Mouse (Mus musculus) kidney, embryonic 16.5 days (tissue): ENCODE data around the gene Rnf222. TPM values are rescaled to one million over a fixed set of nuclear protein-coding genes. Genes with fewer than 3 reads are reported as not detected.

Experiments used
- ATAC-seq: fragments of 200-750 bp; cut with Nextera tagmentation; 2 replicates; pipeline ENCODE4 v1.8.0; 2017; ENCODE audit warnings: moderate TSS enrichment; ENCODE audit not compliant: low FRiP score, low TSS enrichment
- H3K27ac ChIP-seq: fragments of 300-500 bp; sonication (generic); 2 replicates; pipeline ENCODE4 v1.5.1; 2014; ENCODE audit warnings: low read length
- H3K27me3 ChIP-seq: fragments of 300-500 bp; sonication (generic); 2 replicates; pipeline ENCODE4 v1.6.1; 2014; ENCODE audit warnings: low read length, control low read depth, mixed read lengths; ENCODE audit not compliant: insufficient read depth
- H3K36me3 ChIP-seq: fragments of 300-500 bp; sonication (generic); 2 replicates; pipeline ENCODE4 v1.6.1; 2014; ENCODE audit warnings: low read length, control low read depth, mixed read lengths; ENCODE audit not compliant: insufficient read depth
- H3K4me1 ChIP-seq: fragments of 300-500 bp; sonication (generic); 2 replicates; pipeline ENCODE4 v1.6.1; 2014; ENCODE audit warnings: low read length, control low read depth, mixed read lengths; ENCODE audit not compliant: insufficient read depth
- H3K4me2 ChIP-seq: fragments of 300-500 bp; sonication (generic); replicated peaks from 2 replicates; pipeline ENCODE4 v1.6.1; 2014; ENCODE audit warnings: low read depth, low read length
- H3K4me3 ChIP-seq: fragments of 300-500 bp; sonication (generic); 2 replicates; pipeline ENCODE4 v1.5.1; 2014; ENCODE audit warnings: mild to moderate bottlenecking, low read length
- H3K9ac ChIP-seq: fragments of 300-500 bp; sonication (generic); replicated peaks from 2 replicates; pipeline ENCODE4 v1.6.1; 2014; ENCODE audit warnings: low read length
- H3K9me3 ChIP-seq: fragments of 300-500 bp; sonication (generic); 2 replicates; pipeline ENCODE4 v1.6.1; 2016; ENCODE audit warnings: low read length, control low read depth
- WGBS: fragments of 180-500 bp; shearing (Covaris S2); extraction: QIAGEN DNeasy Blood & Tissue Kit; methylation state at CpG from one replicate; pipeline ENCODE4 v1.1.7; 2014; 5-methylcytosine and 5-hydroxymethylcytosine counted together
- polyA plus RNA-seq: library from polyadenylated mRNA; unstranded; fragments of >200 nt; fragmentation: Nextera tagmentation; extraction: Ambion mirVana; gene quantifications from 2 replicates; pipeline ENCODE4 v1.2.1, GENCODE M21; 2015

Rnf222 gene
- polyA plus RNA-seq, 1 experiment from 2014 or later = 0.17 TPM

- ATAC-seq = no peak
- H3K9ac ChIP-seq = no peak overlapping the region
- no peak overlapping the region for H3K4me2 ChIP-seq
- H3K4me3 ChIP-seq = no peak overlapping the region
- WGBS = 76% methylated on average over 8 of the region's 8 CpGs
- H3K9me3 ChIP-seq = no peaks in the 10 kb centered on the region
- no peaks in the 10 kb centered on the region for H3K36me3 ChIP-seq
- peaks cover 6% of the 10 kb centered on the region for H3K4me1 ChIP-seq
- no peaks in the 10 kb centered on the region for H3K27me3 ChIP-seq
- no peak overlapping the region for H3K27ac ChIP-seq
Observed at GRCm38 (mm10) chr11:68859943-68860593, 28.3 kb upstream of the Rnf222 start.

- Histone ChIP-seq H3K27ac (no peak overlapping the region), H3K4me1 (peaks cover 11% of the 10 kb centered on the region), H3K27me3 (no peaks in the 10 kb centered on the region), H3K4me3 (no peak overlapping the region), H3K36me3 (no peaks in the 10 kb centered on the region), H3K9ac (no peak overlapping the region), H3K4me2 (no peak overlapping the region), H3K9me3 (no peaks in the 10 kb centered on the region)
- ATAC-seq = no peak
- 73% methylated on average over 2 of the region's 2 CpGs for WGBS
Observed at GRCm38 (mm10) chr11:68862260-68862659, 26.1 kb upstream of the Rnf222 start.

GRCm38 (mm10) chr11:68863631-68864091 is 24.7 kb upstream of the Rnf222 start:
- Histone ChIP-seq H3K4me1 (peaks cover 11% of the 10 kb centered on the region), H3K36me3 (no peaks in the 10 kb centered on the region), H3K9ac (no peak overlapping the region), H3K27me3 (no peaks in the 10 kb centered on the region), H3K9me3 (no peaks in the 10 kb centered on the region), H3K4me3 (no peak overlapping the region), H3K27ac (peak overlapping the region; percentile 53), H3K4me2 (no peak overlapping the region)
- WGBS = 59% methylated on average over 4 of the region's 4 CpGs
- ATAC-seq = no peak

- no peak overlapping the region for H3K4me3 ChIP-seq
- 38% methylated on average over 9 of the region's 9 CpGs for WGBS
- H3K27me3 ChIP-seq = no peaks in the 10 kb centered on the region
- 0 out of 2 replicates have a peak overlapping the region, but pooled peaks have one; percentile 8 for H3K4me2 ChIP-seq
- ATAC-seq = peak; percentile 69
- H3K27ac ChIP-seq = peak overlapping the region; percentile 53; the same call in 1 of the 2 replicates
- H3K9me3 ChIP-seq = no peaks in the 10 kb centered on the region
- H3K36me3 ChIP-seq = no peaks in the 10 kb centered on the region
- H3K9ac ChIP-seq = no peak overlapping the region
- peaks cover 11% of the 10 kb centered on the region for H3K4me1 ChIP-seq
Observed at GRCm38 (mm10) chr11:68864544-68865189, 23.7 kb upstream of the Rnf222 start.

- WGBS = 88% methylated on average over 9 of the region's 9 CpGs
- Histone ChIP-seq H3K27me3 (no peaks in the 10 kb centered on the region), H3K27ac (no peak overlapping the region), H3K9ac (no peak overlapping the region), H3K36me3 (no peaks in the 10 kb centered on the region), H3K4me2 (no peak overlapping the region), H3K4me1 (0 out of 2 replicates have a peak, but pooled peaks cover 4% of the 10 kb centered on the region), H3K9me3 (no peaks in the 10 kb centered on the region), H3K4me3 (no peak overlapping the region)
- ATAC-seq = no peak
Observed at GRCm38 (mm10) chr11:68871277-68871676, 17.1 kb upstream of the Rnf222 start.

GRCm38 (mm10) chr11:68871748-68872147 is 16.6 kb upstream of the Rnf222 start, which contains the start of gene Ndel1:
TSS of gene Ndel1 (minus strand) at chr11:68871858.
- Histone ChIP-seq H3K27ac (no peak within 1 kb of the TSS), H3K4me3 (no peak within 1 kb of the TSS), H3K36me3 (no peaks in the 10 kb centered on the region), H3K27me3 (no peaks in the 10 kb centered on the region), H3K9ac (no peak within 1 kb of the TSS), H3K4me1 (0 out of 2 replicates have a peak, but pooled peaks cover 4% of the 10 kb centered on the region), H3K4me2 (no peak within 1 kb of the TSS), H3K9me3 (no peaks in the 10 kb centered on the region)
- WGBS = 15% methylated on average over 6 of the region's 6 CpGs
- ATAC-seq = 0 out of 2 replicates have a peak, but pooled peaks have one; percentile 57

GRCm38 (mm10) chr11:68874841-68875240 is 13.5 kb upstream of the Rnf222 start:
- Histone ChIP-seq H3K27ac (no peak overlapping the region), H3K27me3 (no peaks in the 10 kb centered on the region), H3K9ac (no peak overlapping the region), H3K36me3 (no peaks in the 10 kb centered on the region), H3K4me1 (0 out of 2 replicates have a peak, but pooled peaks cover 4% of the 10 kb centered on the region), H3K4me3 (no peak overlapping the region), H3K9me3 (no peaks in the 10 kb centered on the region), H3K4me2 (no peak overlapping the region)
- ATAC-seq = no peak
- WGBS = 1% methylated on average over 2 of the region's 2 CpGs

- H3K4me2 ChIP-seq = no peak overlapping the region
- no peak overlapping the region for H3K27ac ChIP-seq
- H3K9ac ChIP-seq = no peak overlapping the region
- no peak for ATAC-seq
- no peaks in the 10 kb centered on the region for H3K4me1 ChIP-seq
- H3K27me3 ChIP-seq = no peaks in the 10 kb centered on the region
- 86% methylated on average over 5 of the region's 5 CpGs for WGBS
- no peak overlapping the region for H3K4me3 ChIP-seq
- H3K9me3 ChIP-seq = no peaks in the 10 kb centered on the region
- no peaks in the 10 kb centered on the region for H3K36me3 ChIP-seq
Observed at GRCm38 (mm10) chr11:68878811-68879210, 9.5 kb upstream of the Rnf222 start.

GRCm38 (mm10) chr11:68882107-68882506 is 6.2 kb upstream of the Rnf222 start:
- Histone ChIP-seq H3K36me3 (no peaks in the 10 kb centered on the region), H3K9me3 (no peaks in the 10 kb centered on the region), H3K27me3 (no peaks in the 10 kb centered on the region), H3K4me1 (no peaks in the 10 kb centered on the region), H3K9ac (no peak overlapping the region), H3K4me2 (no peak overlapping the region), H3K27ac (no peak overlapping the region), H3K4me3 (no peak overlapping the region)
- 23% methylated on average over 14 of the region's 14 CpGs for WGBS
- ATAC-seq = no peak

- ATAC-seq = no peak
- Histone ChIP-seq H3K27ac (no peak overlapping the region), H3K9ac (no peak overlapping the region), H3K27me3 (no peaks in the 10 kb centered on the region), H3K9me3 (no peaks in the 10 kb centered on the region), H3K4me1 (no peaks in the 10 kb centered on the region), H3K4me2 (no peak overlapping the region), H3K36me3 (no peaks in the 10 kb centered on the region), H3K4me3 (no peak overlapping the region)
- 88% methylated on average over 2 of the region's 2 CpGs for WGBS
Observed at GRCm38 (mm10) chr11:68883843-68884242, 4.5 kb upstream of the Rnf222 start.
